Mouse (Mus musculus): ENCODE measurements around the gene Ano4.

Gene Ano4

DNA sequence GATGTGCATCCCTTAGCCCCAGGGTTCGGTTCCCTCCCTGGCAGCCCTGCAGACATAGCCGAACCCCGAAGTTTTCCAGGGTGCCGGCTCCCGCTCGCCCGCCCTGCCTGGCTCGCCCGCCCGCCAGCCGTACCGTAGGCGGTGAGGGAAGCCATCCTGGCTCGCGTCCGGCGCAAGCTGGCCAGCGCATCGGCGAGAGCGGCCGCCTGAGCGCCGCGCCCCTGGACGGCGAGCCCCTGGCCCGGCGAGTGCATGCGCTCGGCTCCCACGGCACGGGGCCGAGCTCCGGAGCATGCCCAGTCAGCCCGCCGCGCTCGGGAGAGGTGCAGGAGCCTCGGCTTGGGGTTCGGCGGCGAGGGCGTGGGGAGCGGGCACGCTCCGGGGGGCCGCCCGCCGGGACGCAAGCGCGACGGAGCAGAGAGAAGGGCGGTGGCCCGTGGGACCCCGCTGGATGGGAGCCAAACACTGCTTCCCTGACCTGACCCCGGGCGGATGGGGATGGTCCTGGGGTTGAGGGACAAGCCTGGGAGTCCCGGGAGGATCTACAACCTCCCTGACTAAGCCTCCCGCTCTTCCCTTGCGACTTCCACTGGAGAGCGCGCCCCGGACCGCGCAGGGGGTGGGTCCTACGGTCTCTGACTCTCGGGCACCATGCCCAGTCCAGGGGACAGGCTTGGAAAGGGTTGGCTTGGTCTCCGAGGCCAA is at the start of gene Ano4:
Ano4 (minus strand) TSS at position 272 of the 705 bp plus-strand sequence.
- DNase-seq (ENCODE audit: low spot score): peak; percentile 10

DNA sequence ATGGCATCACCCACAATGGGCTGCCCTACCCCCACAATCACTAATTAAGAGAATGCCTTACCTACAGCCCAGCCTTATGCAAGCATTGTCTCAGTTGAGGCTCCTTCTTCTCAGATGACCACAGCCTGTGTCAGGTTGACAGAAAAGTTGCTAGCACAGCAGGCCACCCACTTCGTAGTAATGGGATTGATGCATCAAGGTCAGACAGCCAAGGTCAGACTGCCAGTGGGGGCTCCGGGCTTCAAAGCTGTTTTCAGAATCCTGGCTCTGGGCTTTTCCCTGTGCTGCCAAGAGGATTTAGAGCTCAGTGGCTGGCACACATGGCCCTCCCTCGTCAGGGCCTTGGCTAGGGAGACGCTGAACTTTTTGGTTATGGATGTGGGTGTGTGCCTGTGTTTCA is 48.1 kb upstream of the Ano4 start:
- DNase-seq (ENCODE audit: low spot score): peak; percentile 22

- DNase-seq (ENCODE audit: low spot score): no peak
Measured at GRCm38 (mm10) chr10:89391571-89392163, 47.1 kb upstream of the Ano4 start.

DNA sequence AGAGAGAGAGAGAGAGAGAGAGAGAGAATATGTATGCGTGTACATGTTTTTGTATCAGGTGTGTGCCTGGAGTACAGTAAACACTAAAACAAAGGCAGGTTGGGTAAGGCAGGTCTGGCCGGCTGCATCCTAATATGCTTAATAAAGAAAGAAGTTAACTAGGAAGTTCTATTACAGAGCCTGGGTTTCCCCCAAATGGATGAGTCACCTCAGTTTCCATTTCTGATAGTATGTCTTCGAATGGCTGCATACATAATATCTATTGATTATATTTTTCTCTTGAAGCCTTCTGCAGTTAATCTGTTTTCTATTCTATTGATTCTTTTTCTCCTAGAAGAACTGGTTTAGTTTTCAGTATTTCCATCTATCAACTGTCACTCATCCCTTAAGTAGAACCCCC is 41.9 kb upstream of the Ano4 start:
- no peak for DNase-seq (ENCODE audit: low spot score)

DNA sequence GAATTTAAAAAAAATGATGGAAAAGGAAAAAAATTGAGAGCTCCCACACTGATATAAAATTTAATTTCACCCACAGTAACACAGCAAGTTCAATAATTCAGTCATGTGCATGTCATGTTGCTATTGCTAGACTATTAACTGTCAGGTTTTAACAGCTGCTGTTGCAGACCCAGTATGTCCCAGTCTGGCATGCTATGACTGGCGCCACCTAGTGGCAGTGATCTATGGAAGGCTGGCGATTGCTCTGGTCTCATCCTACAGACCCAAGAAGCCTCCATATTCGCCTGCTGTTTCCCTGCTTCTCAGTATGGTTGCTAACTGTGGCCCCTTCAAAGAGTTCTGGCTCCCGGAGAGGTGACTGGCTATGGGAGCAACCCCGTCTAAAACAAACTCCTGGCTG is 38.9 kb upstream of the Ano4 start:
- peak; percentile 63 for DNase-seq (ENCODE audit: low spot score)

- no peak for DNase-seq (ENCODE audit: low spot score)
Measured at GRCm38 (mm10) chr10:89377750-89378149, 33.2 kb upstream of the Ano4 start.

DNA sequence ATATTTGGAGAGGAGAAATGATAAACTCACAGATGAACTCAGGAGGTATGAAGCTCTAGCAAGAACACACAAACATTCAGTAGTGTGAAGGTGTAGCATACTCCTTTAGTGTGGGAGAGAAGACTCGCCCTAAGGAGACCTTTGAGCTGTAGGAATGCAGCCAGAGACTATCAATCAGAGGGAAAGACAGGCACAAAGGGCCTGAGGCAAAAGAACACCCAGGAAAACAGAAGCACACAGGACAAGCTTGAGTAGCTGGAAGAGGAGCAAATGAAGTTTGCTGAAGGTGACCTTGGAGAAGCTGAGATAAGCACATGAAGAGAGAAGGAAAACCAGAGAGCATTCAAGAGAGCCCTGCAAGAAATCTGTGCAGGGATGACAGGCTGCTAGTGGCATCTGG is 25.5 kb upstream of the Ano4 start:
- no peak for DNase-seq (ENCODE audit: low spot score)

- no peak for DNase-seq (ENCODE audit: low spot score)
Measured at GRCm38 (mm10) chr10:89358933-89359332, 14.4 kb upstream of the Ano4 start.

DNA sequence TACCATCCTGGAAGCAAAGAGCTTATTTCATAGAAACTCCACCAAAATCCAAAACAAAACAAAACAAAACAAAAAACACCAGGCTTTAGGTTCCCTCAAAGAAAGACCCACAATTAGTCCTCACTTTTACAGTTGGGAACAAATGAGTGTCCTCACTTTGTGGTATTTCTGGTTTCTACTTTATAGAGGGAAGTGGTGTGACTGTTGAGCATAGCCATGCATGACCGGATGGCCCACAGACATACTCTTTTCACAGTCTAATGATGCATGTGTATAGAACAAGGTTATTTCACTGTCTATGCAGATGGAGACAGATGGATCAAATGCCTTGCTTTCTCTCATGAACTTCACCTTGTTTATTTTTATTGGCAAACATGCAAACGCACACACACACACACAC is 10.1 kb upstream of the Ano4 start:
- no peak for DNase-seq (ENCODE audit: low spot score)

GRCm38 (mm10) chr10:89351416-89351815 is 6.9 kb upstream of the Ano4 start:
- no peak for DNase-seq (ENCODE audit: low spot score)

- no peak for DNase-seq (ENCODE audit: low spot score)
Measured at GRCm38 (mm10) chr10:89345606-89346005, 1.0 kb upstream of the Ano4 start.

GRCm38 (mm10) chr10:89345196-89345533 is 603 bp upstream of the Ano4 start:
- DNase-seq (ENCODE audit: low spot score): peak; percentile 61

DNA sequence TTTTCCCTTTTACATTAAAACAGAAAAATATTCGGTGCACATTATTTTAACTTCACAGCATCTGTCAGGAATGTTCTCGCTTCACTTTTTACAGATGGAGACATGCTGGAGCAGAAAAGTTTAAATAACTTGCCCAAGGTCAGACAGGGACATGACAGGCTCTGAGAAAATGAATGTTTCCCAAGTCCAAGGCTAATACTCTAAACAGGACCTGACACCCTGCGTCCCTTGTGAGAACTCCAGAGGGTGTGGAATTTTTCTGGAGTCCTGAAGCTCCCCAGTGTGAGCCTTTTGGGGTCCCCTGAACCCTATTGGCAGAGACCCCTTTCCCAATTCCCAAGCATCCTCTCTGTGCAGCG is 451 bp downstream of the Ano4 start:
- DNase-seq (ENCODE audit: low spot score): no peak

GRCm38 (mm10) chr10:89343716-89344115 is 846 bp downstream of the Ano4 start:
- DNase-seq (ENCODE audit: low spot score): no peak

- DNase-seq (ENCODE audit: low spot score): no peak
Measured at GRCm38 (mm10) chr10:89330261-89330660, 14.3 kb downstream of the Ano4 start.

GRCm38 (mm10) chr10:89329806-89330205 is 14.8 kb downstream of the Ano4 start:
- DNase-seq (ENCODE audit: low spot score): no peak

DNA sequence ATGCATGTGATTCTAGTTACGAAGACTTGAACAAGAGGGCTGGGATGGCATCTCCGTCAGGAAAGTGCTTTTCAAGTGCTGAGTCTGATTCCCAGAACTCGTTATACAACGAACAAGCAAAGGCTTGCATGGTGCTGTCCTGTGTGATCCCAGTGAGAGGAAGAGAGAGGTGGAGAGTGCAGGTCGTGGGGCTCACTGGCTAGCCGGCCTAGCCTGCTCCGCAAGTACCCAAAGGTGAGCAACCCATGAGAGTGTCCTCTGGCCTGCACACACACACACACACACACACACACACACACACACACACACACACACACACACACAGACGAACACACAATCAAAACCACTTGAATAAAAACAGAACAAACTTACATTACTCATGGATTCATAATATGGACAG is 15.7 kb downstream of the Ano4 start:
- DNase-seq (ENCODE audit: low spot score): no peak

DNA sequence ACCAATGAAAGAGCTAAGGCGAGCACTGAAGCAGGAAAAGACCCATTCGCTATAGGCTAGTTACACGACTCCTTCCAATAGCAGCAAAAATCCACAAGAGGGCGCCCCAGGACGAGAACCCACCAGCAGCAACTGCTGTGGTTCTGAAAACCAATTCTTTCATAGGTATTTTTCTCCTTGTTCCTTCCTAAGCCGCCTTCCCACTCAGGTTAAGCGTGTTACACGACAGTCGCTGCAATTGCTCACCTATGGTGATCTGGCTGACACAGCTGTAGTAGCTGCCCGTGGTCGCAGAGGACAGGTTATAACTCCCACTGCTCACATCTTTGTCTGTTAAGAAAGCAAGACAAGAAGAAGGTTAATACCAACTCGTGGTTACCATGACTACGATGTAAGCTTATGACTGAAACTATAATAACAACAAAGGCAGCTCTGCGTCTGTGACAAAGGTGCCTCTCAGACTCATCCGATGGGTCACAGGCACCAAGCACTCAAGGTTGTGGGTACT is 17.5 kb downstream of the Ano4 start:
- DNase-seq (ENCODE audit: low spot score): peak; percentile 32

DNA sequence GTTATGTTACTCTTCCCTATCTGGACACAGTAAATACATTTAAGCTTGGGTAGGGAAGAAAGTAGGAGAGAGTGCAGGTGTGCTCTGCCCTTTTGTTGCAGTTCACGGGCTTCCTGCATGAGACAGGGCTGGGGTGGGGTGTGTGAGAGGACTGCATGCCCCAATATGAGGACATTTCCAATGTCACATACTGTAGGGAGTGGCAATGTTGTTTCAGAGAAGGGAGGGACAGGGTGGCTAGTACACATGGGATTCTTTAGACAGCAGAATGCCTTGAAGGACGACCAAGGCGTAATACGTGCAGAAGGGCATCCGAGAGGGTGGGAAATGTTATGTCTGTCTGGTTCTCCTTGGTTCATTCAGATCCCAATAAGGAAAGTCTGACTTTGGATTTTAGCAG is 18.2 kb downstream of the Ano4 start:
- peak; percentile 17 for DNase-seq (ENCODE audit: low spot score)

- no peak for DNase-seq (ENCODE audit: low spot score)
Measured at GRCm38 (mm10) chr10:89307566-89307965, 37.0 kb downstream of the Ano4 start.

DNA sequence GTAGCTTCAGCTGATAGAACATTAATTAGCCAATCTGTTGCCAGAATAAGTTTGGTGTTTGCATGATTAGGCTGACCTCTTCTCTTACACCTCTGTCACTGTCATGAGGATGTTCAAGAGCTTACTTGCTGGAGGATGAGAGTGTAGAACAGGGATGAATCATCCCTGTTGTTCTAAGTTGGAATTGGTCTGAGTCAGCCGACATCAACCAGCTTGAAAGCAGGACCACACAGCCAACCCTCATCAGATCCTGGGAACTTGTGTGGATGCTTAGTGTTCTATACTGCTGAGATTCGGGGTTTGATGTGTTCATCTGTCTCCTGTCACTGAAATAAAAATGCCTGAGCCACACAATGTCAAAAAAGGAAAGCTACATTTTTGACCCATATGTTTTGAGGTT is 44.2 kb downstream of the Ano4 start:
- DNase-seq (ENCODE audit: low spot score): no peak

DNA sequence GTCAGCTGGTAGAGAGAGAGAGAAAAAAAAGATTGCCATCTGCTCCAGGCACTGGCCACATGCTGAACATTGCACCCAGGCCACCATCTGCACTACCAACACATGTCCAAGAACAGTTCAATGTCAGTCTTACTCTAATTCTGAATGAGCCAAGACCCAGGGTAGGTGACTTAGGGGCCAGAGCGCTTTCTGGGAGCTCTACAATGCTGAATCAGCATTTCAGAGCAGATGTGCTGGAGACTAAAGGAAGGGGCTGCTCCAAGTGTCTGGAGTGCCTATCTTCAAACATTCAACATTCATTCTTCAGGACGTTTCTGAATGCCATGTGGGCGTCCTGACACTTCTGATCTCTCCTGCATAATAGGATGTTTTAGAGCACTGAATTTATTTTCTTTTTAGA is 51.8 kb downstream of the Ano4 start:
- no peak for DNase-seq (ENCODE audit: low spot score)

- no peak for DNase-seq (ENCODE audit: low spot score)
Measured at GRCm38 (mm10) chr10:89290698-89291097, 53.9 kb downstream of the Ano4 start.

GRCm38 (mm10) chr10:89289290-89289689 is 55.3 kb downstream of the Ano4 start:
- no peak for DNase-seq (ENCODE audit: low spot score)
